Mouse (Mus musculus) MEL (cell line): Measurements from ENCODE around the gene Osbpl10. TPM values are rescaled to one million over a fixed set of nuclear protein-coding genes. Genes with fewer than 3 reads are reported as not detected.

Experiments
- DNase-seq: peaks from one replicate; pipeline ENCODE4 v3.0.0; 2011; ENCODE audit warnings: low read depth, low spot score
- H3K27ac ChIP-seq: 2 replicates; pipeline ENCODE4 v1.5.1; 2012; ENCODE audit warnings: low read depth, mild to moderate bottlenecking, control low read depth, low read length, moderate library complexity; ENCODE audit not compliant: control insufficient read depth
- H3K27me3 ChIP-seq, 2 experiments: fragments of 150-350 bp in 1 of 2; sonication (generic) in 1 of 2; 2 replicates each; pipeline ENCODE4 v1.6.1; 2012; ENCODE audit warnings: low read length in 2 of 2, mild to moderate bottlenecking in 2 of 2, improper control_type of control experiment in 1 of 2, moderate library complexity in 1 of 2; ENCODE audit not compliant: insufficient read depth in 2 of 2, control insufficient read depth in 1 of 2
- H3K36me3 ChIP-seq, 2 experiments: 2 replicates each; pipeline ENCODE4 v1.6.1; 2012 to 2014; ENCODE audit warnings: low read length in 2 of 2, improper control_type of control experiment in 1 of 2, inconsistent platforms in 1 of 2, mild to moderate bottlenecking in 1 of 2; ENCODE audit not compliant: insufficient read depth in 2 of 2, control insufficient read depth in 1 of 2
- H3K4me1 ChIP-seq, 2 experiments: fragments of 150-350 bp in 1 of 2; sonication (generic) in 1 of 2; 2 replicates each; pipeline ENCODE4 v1.6.1; 2012; ENCODE audit warnings: low read length in 2 of 2, improper control_type of control experiment in 1 of 2, mild to moderate bottlenecking in 1 of 2; ENCODE audit not compliant: insufficient read depth in 2 of 2, control insufficient read depth in 1 of 2
- H3K4me3 ChIP-seq, 2 experiments: fragments of 150-350 bp in 1 of 2; sonication (generic) in 1 of 2; 2 replicates each; pipeline ENCODE4 v1.5.1; 2012; ENCODE audit warnings: low read depth in 2 of 2, low read length in 2 of 2, mild to moderate bottlenecking in 2 of 2, moderate library complexity in 2 of 2, control low read depth in 1 of 2, improper control_type of control experiment in 1 of 2; ENCODE audit not compliant: control insufficient read depth in 1 of 2, insufficient read depth in 1 of 2
- H3K79me2 ChIP-seq: 2 replicates; pipeline ENCODE4 v1.6.1; 2012; ENCODE audit warnings: mild to moderate bottlenecking, low read length, moderate library complexity; ENCODE audit not compliant: control insufficient read depth, poor library complexity, insufficient read depth
- H3K9ac ChIP-seq: 2 replicates; pipeline ENCODE4 v1.6.1; 2012; ENCODE audit warnings: low read depth, mild to moderate bottlenecking, control low read depth, low read length, moderate library complexity; ENCODE audit not compliant: control insufficient read depth, poor library complexity, severe bottlenecking
- H3K9me3 ChIP-seq: fragments of 150-350 bp; sonication (generic); replicated peaks from 2 replicates; pipeline ENCODE4 v1.6.1; 2012; ENCODE audit warnings: mild to moderate bottlenecking, low read length, improper control_type of control experiment, moderate library complexity; ENCODE audit not compliant: insufficient read depth
- E2F4 ChIP-seq: IDR thresholded peaks from 2 replicates; pipeline ENCODE4 v1.6.1; 2011; ENCODE audit warnings: low read depth, low read length, improper control_type of control experiment, borderline replicate concordance
- ELF1 ChIP-seq: IDR thresholded peaks from 2 replicates; pipeline ENCODE4 v1.6.1; 2014; ENCODE audit warnings: low read depth, mild to moderate bottlenecking, inconsistent platforms, low read length, improper control_type of control experiment, moderate library complexity
- EP300 ChIP-seq, 2 experiments: IDR thresholded peaks; 2 replicates each; pipeline ENCODE4 v1.6.1; 2011; ENCODE audit warnings: improper control_type of control experiment in 2 of 2, low read length in 2 of 2, low read depth in 1 of 2, mild to moderate bottlenecking in 1 of 2
- MAFK ChIP-seq: IDR thresholded peaks from 2 replicates; pipeline ENCODE4 v1.6.1; 2011; ENCODE audit warnings: low read depth, mild to moderate bottlenecking, low read length, improper control_type of control experiment, borderline replicate concordance
- MAZ ChIP-seq: IDR thresholded peaks from 2 replicates; pipeline ENCODE4 v1.6.1; 2012; ENCODE audit warnings: low read depth, mild to moderate bottlenecking, inconsistent platforms, low read length, improper control_type of control experiment
- MYB ChIP-seq: IDR thresholded peaks from 2 replicates; pipeline ENCODE4 v1.6.1; 2011; ENCODE audit warnings: mild to moderate bottlenecking, low read depth, low read length, improper control_type of control experiment
- NELFE ChIP-seq: IDR thresholded peaks from 2 replicates; pipeline ENCODE4 v1.6.1; 2011; ENCODE audit warnings: low read depth, low read length, improper control_type of control experiment
- NRF1 ChIP-seq: IDR thresholded peaks from 2 replicates; pipeline ENCODE4 v1.6.1; 2014; ENCODE audit warnings: low read depth, mild to moderate bottlenecking, inconsistent platforms, low read length, improper control_type of control experiment, moderate library complexity; ENCODE audit not compliant: poor library complexity, insufficient read depth, severe bottlenecking
- POLR2A ChIP-seq, 2 experiments: IDR thresholded peaks; 2 replicates each; pipeline ENCODE4 v1.6.1; 2011 to 2012; ENCODE audit warnings: low read length in 2 of 2, mild to moderate bottlenecking in 2 of 2, control low read depth in 1 of 2, improper control_type of control experiment in 1 of 2, low read depth in 1 of 2, moderate library complexity in 1 of 2; ENCODE audit not compliant: control insufficient read depth in 1 of 2, insufficient read depth in 1 of 2, poor library complexity in 1 of 2
- POLR2AphosphoS5 ChIP-seq: IDR thresholded peaks from 2 replicates; pipeline ENCODE4 v1.6.1; 2012; ENCODE audit warnings: low read depth, borderline replicate concordance, mild to moderate bottlenecking, inconsistent platforms, low read length, moderate library complexity, mixed read lengths
- RCOR1 ChIP-seq: IDR thresholded peaks from 2 replicates; pipeline ENCODE4 v1.6.1; 2012; ENCODE audit warnings: low read depth, mild to moderate bottlenecking, inconsistent platforms, low read length, improper control_type of control experiment
- SIN3A ChIP-seq: IDR thresholded peaks from 2 replicates; pipeline ENCODE4 v1.6.1; 2012; ENCODE audit warnings: low read length, improper control_type of control experiment, inconsistent platforms
- TBP ChIP-seq: IDR thresholded peaks from 2 replicates; pipeline ENCODE4 v1.8.0; 2011; ENCODE audit warnings: low read depth, low read length, improper control_type of control experiment
- TCF12 ChIP-seq: IDR thresholded peaks from 2 replicates; pipeline ENCODE4 v1.6.1; 2014; ENCODE audit warnings: low read depth, mild to moderate bottlenecking, inconsistent platforms, low read length, improper control_type of control experiment, moderate library complexity
- UBTF ChIP-seq: IDR thresholded peaks from 2 replicates; pipeline ENCODE4 v1.6.1; 2012; ENCODE audit warnings: low read depth, mild to moderate bottlenecking, inconsistent platforms, low read length, improper control_type of control experiment, moderate library complexity, borderline replicate concordance; ENCODE audit not compliant: insufficient read depth
- ZNF384 ChIP-seq: IDR thresholded peaks from 2 replicates; pipeline ENCODE4 v1.6.1; 2012; ENCODE audit warnings: low read depth, mild to moderate bottlenecking, inconsistent platforms, low read length, improper control_type of control experiment
- polyA plus RNA-seq, 2 experiments: library from polyadenylated mRNA; stranded (reverse) in 1 of 2; unstranded in 1 of 2; fragments of >175 nt in 1 of 2; fragments of >200 nt in 1 of 2; gene quantifications; 2 replicates each; pipeline versions ENCODE4 v1.2.1 to v1.2.4; 2012; ENCODE audit warnings: low replicate concordance in 2 of 2, low read depth in 1 of 2; ENCODE audit not compliant: insufficient read length in 2 of 2, insufficient read depth in 1 of 2, missing spikeins in 1 of 2
- total RNA-seq: library from RNA; depleted of rRNA; stranded (reverse); fragments of 300-350 nt; gene quantifications from 2 replicates; pipeline ENCODE4 v1.2.3, GENCODE M21; 2012; rRNA removed

Osbpl10 gene
- total RNA-seq (not detected in 2 replicates), polyA plus RNA-seq (not detected)

DNA sequence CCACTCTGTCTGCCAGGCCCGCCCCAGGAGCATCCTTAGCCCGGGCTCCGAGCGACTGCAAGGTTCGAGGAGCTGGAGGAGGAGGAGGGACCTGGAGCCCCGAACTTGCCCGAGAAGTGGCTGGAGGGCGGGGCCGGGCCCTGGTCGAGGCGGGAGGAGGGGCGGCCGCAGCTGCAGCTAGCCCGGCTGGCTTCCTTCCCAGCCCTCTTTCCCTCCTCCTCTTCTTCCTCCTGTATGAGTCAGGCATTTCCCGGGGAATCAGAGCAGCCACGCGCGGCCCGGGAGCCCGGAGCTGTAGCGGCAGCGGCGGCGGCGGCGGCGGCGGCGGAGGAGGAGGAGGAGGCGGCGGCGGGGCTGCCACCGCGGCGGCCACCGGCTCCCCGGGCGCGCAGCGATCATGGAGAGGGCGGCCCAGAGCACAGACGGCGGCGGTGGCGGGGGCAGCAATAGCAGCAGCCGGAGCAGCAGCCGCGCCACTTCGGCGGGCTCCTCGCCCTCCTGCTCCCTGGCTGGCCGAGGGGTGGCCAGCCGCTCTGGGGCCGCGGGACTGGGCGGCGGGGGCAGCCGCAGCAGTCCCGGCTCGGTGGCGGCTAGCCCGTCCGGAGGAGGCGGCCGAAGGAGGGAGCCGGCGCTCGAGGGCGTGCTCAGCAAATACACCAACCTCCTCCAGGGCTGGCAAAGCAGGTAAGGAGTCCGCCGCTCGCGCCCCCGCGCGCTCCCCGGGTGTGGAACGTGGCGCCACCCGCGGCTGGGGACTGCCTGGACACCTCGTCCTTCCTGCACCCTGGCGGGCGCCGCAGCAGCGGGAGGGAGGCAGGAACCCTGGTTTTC is at the start of gene Osbpl10:
TSS of gene Osbpl10 (plus strand) at position 289 of the 831 bp plus-strand sequence.
- TF ChIP-seq RCOR1 (no peak), MAZ (no peak), MAFK (no peak), UBTF (no peak), TCF12 (no peak), MYB (no peak), E2F4 (no peak), NRF1 (no peak), NELFE (no peak), POLR2AphosphoS5 (no peak), ELF1 (no peak), POLR2A (IDR thresholded peaks at IDR 0.05; ENCODE audit: control insufficient read depth in 1 of 2, insufficient read depth in 1 of 2, low read depth in 1 of 2, low read length in 2 of 2, poor library complexity in 1 of 2) (no peak), SIN3A (no peak), ZNF384 (no peak), EP300 (IDR thresholded peaks at IDR 0.05; ENCODE audit: low read depth in 1 of 2, low read length in 2 of 2) (no peak)
- TF ChIP-seq, all 39 proteins: peak for 0
- Histone ChIP-seq H3K79me2 (no peaks in the 10 kb centered on the region), H3K27ac (no peak within 1 kb of the TSS), H3K9me3 (no peaks in the 10 kb centered on the region), H3K9ac (no peak within 1 kb of the TSS), H3K27me3 (no peaks in the 10 kb centered on the region), H3K4me1 (no peaks in the 10 kb centered on the region), H3K4me3 (no peak within 1 kb of the TSS), H3K36me3 (no peaks in the 10 kb centered on the region)
- DNase-seq: no peak

DNA sequence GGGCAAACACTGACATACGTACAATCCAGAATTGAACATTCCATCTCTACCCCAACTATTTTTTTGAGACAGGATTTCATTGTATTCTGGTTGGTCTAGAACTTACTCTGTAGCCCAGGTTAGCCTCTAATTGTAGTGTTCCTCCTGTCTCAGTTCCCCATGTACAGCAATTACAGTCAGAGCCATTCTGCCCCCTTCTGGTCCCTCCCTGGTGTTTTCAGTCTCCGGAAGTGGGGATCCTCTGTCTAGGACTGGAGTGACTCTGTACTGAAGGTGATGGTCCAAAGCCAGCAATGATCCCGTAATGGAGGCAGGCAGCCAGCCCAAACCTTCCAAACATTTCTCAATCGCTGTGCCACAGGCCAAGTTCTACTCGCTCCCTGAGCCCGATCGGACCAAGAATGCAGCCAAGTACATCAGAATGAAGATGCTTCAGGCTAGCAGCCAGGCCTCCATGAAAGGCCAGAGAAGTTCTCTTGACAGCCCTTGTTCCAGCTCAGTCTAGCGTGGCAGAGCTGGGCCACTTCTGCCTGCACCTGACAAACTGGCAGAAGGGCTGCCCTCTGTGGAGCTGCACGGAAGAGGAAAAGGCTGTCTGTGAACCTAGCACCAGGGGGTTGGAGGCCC is 47.8 kb upstream of the Osbpl10 start:
- Histone ChIP-seq H3K79me2 (no peaks in the 10 kb centered on the region), H3K36me3 (no peaks in the 10 kb centered on the region), H3K4me1 (no peaks in the 10 kb centered on the region), H3K9me3 (no peaks in the 10 kb centered on the region), H3K27me3 (no peaks in the 10 kb centered on the region), H3K4me3 (no peak overlapping the region), H3K9ac (no peak overlapping the region), H3K27ac (no peak overlapping the region)
- no peak for DNase-seq
- TF ChIP-seq TBP: no peak
- no peak for TF ChIP-seq RCOR1
